ENCODE assay signal across 18 mouse cellular contexts in the genomic region with DNA sequence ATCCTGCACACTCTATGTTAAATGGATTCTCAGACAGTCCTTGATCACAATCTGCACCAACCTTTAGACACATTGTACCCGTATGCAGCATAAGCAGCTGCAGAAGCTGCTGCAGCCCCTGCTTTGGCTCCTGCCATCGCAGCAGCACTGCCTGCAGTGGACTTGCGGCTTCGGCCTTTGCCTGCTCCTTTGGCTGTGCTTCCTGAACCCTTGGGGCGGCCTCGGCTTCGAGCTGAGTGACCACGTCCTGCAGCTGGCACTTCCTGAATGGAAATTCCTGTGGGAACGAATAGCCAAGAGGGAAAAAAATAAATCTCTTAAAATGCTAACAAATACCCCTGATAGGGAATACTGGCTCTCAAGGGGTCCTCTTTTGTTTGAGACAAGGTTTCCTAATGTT. TPM values are rescaled to one million over a fixed set of nuclear protein-coding genes. Genes with fewer than 3 reads are reported as not detected.
A peak's percentile ranks its signal among the peaks of the same experiment; 100 is the strongest.
DNase-seq lines count a peak whose midpoint lies in the region; ATAC-seq and TF ChIP-seq lines count a peak whose summit lies in the region.
"Had no signal": no experiment of that assay in that cellular context is flagged by ENCODE, and none has a peak within 500 bp of the region (broad histone marks: within the 10 kb centered on the region; RNA-seq: fewer than 3 reads in every experiment).

No protein-coding gene starts in this region.

- H3K9me3 ChIP-seq in lung, embryonic 14.5 days (ENCODE audit: low read depth, low read length), result no peaks in the 10 kb centered on the region
- H3K9me3 ChIP-seq in midbrain, postnatal 0 days (ENCODE audit: low read length), result no peaks in the 10 kb centered on the region
- H3K9me3 ChIP-seq: embryonic facial prominence, embryonic 15.5 days; midbrain, embryonic 12.5 days had no signal

- DNase-seq in adrenal gland, postnatal 14 days, result peak; percentile 68
- no peak for DNase-seq in adrenal gland, adult 2 months
- peak; percentile 6 for DNase-seq in urinary bladder, adult 2 months (ENCODE audit: low spot score)
- no peak for DNase-seq in urinary bladder, adult 18-20 months (ENCODE audit: low spot score in 2 of 2)
- peak; percentile 10 for DNase-seq in lung, embryonic 14.5 days
- DNase-seq in midbrain, postnatal 0 days (ENCODE audit: low spot score), result no peak
- DNase-seq in thymus, postnatal 10 days (ENCODE audit: low spot score in 2 of 2), result no peak
- no peak for DNase-seq in MN1 (ENCODE audit: low spot score)
- DNase-seq: adrenal gland, adult 8-10 months; cerebellum, adult 8-10 months; layer of hippocampus, adult 9-11 months; liver; right cerebral cortex, adult 18-20 months; thymus, postnatal 36 days had no signal

- TF ChIP-seq CTCF in lung, embryonic 14.5 days (IDR thresholded peaks at IDR 0.05; ENCODE audit: low read depth), result no peak
- TF ChIP-seq CTCF in midbrain, postnatal 0 days (IDR thresholded peaks at IDR 0.05), result no peak

- H3K27me3 ChIP-seq in lung, embryonic 14.5 days (ENCODE audit: insufficient read depth, low read length), result no peaks in the 10 kb centered on the region
- H3K27me3 ChIP-seq in midbrain, postnatal 0 days (ENCODE audit: insufficient read depth, low read length), result no peaks in the 10 kb centered on the region
- H3K27me3 ChIP-seq: embryonic facial prominence, embryonic 15.5 days; midbrain, embryonic 12.5 days had no signal

- peaks cover 95% of the 10 kb centered on the region for H3K36me3 ChIP-seq in lung, embryonic 14.5 days (ENCODE audit: insufficient read depth)
- peaks cover 77% of the 10 kb centered on the region for H3K36me3 ChIP-seq in midbrain, postnatal 0 days (ENCODE audit: insufficient read depth, low read length)

- no peak overlapping the region for H3K4me3 ChIP-seq in lung, embryonic 14.5 days (ENCODE audit: low read depth, low read length)
- no peak overlapping the region for H3K4me3 ChIP-seq in midbrain, postnatal 0 days (ENCODE audit: low read depth, low read length)
- H3K4me3 ChIP-seq: embryonic facial prominence, embryonic 15.5 days; midbrain, embryonic 12.5 days; myocyte had no signal

- H3K4me1 ChIP-seq in lung, embryonic 14.5 days (ENCODE audit: insufficient read depth), result no peaks in the 10 kb centered on the region
- no peaks in the 10 kb centered on the region for H3K4me1 ChIP-seq in midbrain, postnatal 0 days (ENCODE audit: insufficient read depth, low read length)
- H3K4me1 ChIP-seq: embryonic facial prominence, embryonic 15.5 days; midbrain, embryonic 12.5 days had no signal

- no peak overlapping the region for H3K4me2 ChIP-seq in lung, embryonic 14.5 days
- H3K4me2 ChIP-seq in midbrain, postnatal 0 days (ENCODE audit: low read depth, low read length, poor library complexity, severe bottlenecking), result no peak overlapping the region
- H3K4me2 ChIP-seq: embryonic facial prominence, embryonic 15.5 days; midbrain, embryonic 12.5 days had no signal

- H3K27ac ChIP-seq in lung, embryonic 14.5 days (ENCODE audit: low read depth), result no peak overlapping the region
- no peak overlapping the region for H3K27ac ChIP-seq in midbrain, postnatal 0 days (ENCODE audit: low read depth, low read length)
- H3K27ac ChIP-seq: embryonic facial prominence, embryonic 15.5 days; midbrain, embryonic 12.5 days had no signal

- ATAC-seq in lung, embryonic 14.5 days (ENCODE audit: insufficient read depth), result no peak
- no peak for ATAC-seq in midbrain, postnatal 0 days (ENCODE audit: low FRiP score)

- 78% methylated on average over 9 of the region's 9 CpGs for WGBS in lung, embryonic 14.5 days
- 77% methylated on average over 9 of the region's 9 CpGs for WGBS in midbrain, postnatal 0 days

- no peak overlapping the region for H3K9ac ChIP-seq in lung, embryonic 14.5 days
- no peak overlapping the region for H3K9ac ChIP-seq in midbrain, postnatal 0 days (replicated peaks; ENCODE audit: low read length, poor library complexity, severe bottlenecking)
- H3K9ac ChIP-seq: embryonic facial prominence, embryonic 15.5 days; midbrain, embryonic 12.5 days had no signal

RNA-seq across cellular contexts. Expression of a gene that starts 26.3 kb away (rescaled TPM):
- 3.7 and 6.2 TPM in 2 replicates for total RNA-seq in adrenal gland, postnatal 14 days (2021)
- 10 to 100 TPM in 1 of 2 experiments, 1 to 10 TPM in 1; 3.1 to 28.4 TPM for total RNA-seq in adrenal gland, adult 2 months (2021)
- polyA plus RNA-seq in adrenal gland, adult 2 months (2012; rRNA removed), result 12.8 and 21.4 TPM in 2 replicates
- polyA plus RNA-seq in urinary bladder, adult 2 months (2012; rRNA removed), result 1.4 and 1.5 TPM in 2 replicates
- 0.64 and 0.70 TPM in 2 replicates for polyA plus RNA-seq in lung, embryonic 14.5 days (2014; fragmentation: Nextera tagmentation; extraction: Ambion mirVana)
- 9.5 and 18.7 TPM in 2 replicates for total RNA-seq in midbrain, postnatal 0 days (2014; rRNA removed)
- polyA plus RNA-seq in midbrain, postnatal 0 days (2015; fragmentation: Nextera tagmentation; extraction: Ambion mirVana), result 10.2 and 13.5 TPM in 2 replicates

RNA-seq across cellular contexts. Expression of a gene that starts 51.7 kb away (rescaled TPM):
- total RNA-seq in adrenal gland, postnatal 14 days (2021), result 13.7 and 14.4 TPM in 2 replicates
- 1 to 10 TPM; 5.8 to 9.8 TPM for total RNA-seq in adrenal gland, adult 2 months (2021)
- 14.9 and 16.0 TPM in 2 replicates for polyA plus RNA-seq in adrenal gland, adult 2 months (2012; rRNA removed)
- 5.5 and 6.4 TPM in 2 replicates for polyA plus RNA-seq in urinary bladder, adult 2 months (2012; rRNA removed)
- 8.1 and 10.0 TPM in 2 replicates for polyA plus RNA-seq in lung, embryonic 14.5 days (2014; fragmentation: Nextera tagmentation; extraction: Ambion mirVana)
- total RNA-seq in midbrain, postnatal 0 days (2014; rRNA removed), result 3.9 TPM in 2 replicates
- 2.3 and 2.6 TPM in 2 replicates for polyA plus RNA-seq in midbrain, postnatal 0 days (2015; fragmentation: Nextera tagmentation; extraction: Ambion mirVana)
- total RNA-seq: neutrophil, adult 5-6 weeks had no signal
- polyA plus RNA-seq: myocyte had no signal

Comparison
In these comparisons a context has a peak if more than half of its experiments do, and no peak if none do; other contexts are left out.
1. DNase-seq: peak in adrenal gland, postnatal 14 days (single experiment), urinary bladder, adult 2 months (single experiment) and lung, embryonic 14.5 days (single experiment); none in adrenal gland, adult 2 months (single experiment), urinary bladder, adult 18-20 months (0 of 2), midbrain, postnatal 0 days (single experiment), thymus, postnatal 10 days (0 of 2) and MN1 (single experiment).